Mouse (Mus musculus) T-cell, adult 2 months (primary cell): ENCODE measurements at regions not wholly inside any gene's neighbourhood (a gene's known extent, or its start where the extent isn't known, plus 50 kb on each side); places are given as distances from the start of the nearest gene placed in this dataset.

Experiments
- DNase-seq: peaks from one replicate; pipeline ENCODE4 v3.0.0; 2022; ENCODE audit warnings: low spot score

DNA sequence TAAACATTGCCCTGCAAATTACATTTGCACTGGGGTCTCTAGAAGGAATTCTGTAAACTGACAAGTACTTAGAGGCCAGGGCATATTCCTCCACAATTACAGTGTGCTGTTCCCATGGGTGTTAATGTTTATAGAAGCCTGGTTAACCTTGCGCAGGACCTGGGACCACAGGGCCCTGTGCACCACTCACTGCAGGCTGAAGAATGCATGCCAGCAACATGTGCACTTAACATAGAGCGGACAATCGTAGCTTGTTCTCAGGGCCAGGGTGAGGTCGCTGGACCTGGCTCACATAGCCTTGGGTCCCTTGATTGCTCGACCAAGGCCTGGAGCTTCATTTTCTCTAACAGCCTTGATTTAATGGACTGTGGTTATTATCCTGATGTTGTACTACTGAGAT lies 168.8 kb downstream of the Hs3st3b1 start:
- DNase-seq = no peak

DNA sequence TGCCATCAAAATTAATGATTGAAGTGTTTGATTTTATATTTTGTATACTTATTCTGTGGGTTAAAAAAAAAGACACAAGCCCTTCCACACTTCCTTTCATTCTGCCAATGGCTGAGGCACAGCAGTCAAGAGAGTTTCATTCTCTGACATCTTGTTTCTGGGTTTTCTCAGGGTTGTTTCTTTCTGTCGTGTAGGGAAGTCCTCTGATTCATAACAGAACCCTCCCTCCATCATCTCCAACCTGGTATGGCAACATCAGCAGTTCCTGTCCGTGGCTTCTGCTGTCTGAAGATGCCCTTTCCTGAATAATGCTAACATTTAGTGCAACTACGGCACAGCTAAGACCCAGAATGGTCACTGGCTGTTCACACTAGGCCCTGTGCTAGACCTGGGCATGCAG lies 167.3 kb downstream of the Hs3st3b1 start:
- DNase-seq = no peak

DNA sequence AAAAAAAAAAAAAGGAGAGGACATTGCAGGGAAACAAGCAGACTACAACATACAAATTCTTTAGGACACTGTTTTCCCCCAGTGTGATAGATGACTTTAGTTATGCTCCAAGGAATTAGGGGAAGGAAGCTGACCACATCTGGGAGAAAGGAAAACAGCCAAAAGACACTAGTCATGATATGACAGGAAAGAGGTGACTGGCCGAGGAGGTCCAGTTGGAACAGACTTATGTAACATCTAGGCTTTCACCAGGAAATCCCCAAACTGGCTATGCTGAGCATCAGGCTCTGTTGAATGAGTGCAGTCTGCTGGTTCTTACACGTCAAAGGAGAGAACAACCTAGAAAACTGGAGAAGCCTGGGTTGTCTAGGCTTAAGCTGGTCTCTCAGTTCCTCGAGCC lies 163.8 kb downstream of the Hs3st3b1 start:
- no peak for DNase-seq

DNA sequence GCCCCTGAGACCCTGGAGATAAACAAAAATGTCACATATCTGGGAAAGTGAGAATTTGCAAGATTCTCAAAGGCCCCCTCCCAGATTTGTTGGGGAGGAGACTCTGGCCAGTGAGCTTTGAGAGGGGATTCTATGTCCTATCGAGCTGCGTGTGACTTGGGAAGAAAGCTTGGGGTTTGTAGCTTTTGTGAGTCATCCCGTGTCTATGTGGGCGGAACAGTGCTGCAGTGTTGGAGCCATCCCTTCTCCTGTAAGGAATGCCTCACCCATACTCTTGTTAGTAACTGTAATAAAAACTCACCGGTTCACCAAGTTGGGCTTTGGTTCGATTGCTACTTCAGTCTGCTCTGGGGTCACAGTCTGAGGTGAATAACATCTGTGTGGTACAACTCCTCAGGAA lies 160.5 kb downstream of the Hs3st3b1 start:
- DNase-seq = no peak

DNA sequence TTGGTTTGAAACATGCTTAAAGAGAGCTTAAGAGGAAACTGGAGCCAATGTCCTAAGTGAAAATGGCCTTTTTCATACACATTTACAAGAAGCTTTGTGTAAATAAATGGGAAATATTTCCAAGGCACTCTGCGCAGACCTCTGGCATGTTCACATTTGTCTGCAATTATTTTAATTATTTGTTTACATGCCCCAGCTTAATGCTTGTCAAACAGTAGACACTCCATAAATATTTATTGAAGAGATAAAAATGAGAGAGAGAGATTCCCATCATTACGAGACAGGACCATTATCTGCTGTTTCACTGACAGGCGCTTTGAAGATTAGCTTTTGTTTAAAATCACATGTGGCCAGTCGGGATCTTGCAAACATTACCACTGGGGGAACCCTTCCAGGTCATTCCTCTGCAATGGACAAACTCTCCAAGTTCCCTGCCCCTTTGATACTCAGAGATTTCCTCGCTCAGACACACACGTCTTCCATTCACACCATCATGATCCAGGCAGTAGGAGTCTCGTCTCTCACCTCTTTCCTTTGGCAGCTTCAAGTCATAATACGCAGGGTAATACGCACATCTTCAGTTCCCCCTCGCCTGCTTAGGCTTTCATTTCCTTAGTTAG lies 154.3 kb downstream of the Hs3st3b1 start:
- no peak for DNase-seq

DNA sequence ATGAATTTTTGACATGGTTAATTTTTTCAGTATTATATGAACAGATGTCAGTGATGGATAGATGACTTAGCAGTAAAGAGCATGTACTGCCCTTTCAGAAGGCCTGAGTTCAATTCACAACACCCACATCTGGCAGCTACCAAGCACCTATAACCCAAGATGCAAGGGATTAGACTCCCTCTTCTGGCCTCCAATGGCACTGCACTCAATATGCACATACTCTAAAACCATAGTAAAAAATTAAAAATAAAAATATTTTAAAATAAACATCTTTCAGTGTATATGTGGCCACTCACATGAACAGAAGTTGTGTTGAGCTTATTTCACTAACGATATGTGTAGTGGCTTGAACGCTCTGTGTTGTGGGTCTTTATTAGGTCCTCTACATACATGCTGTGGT lies 152.4 kb downstream of the Hs3st3b1 start:
- no peak for DNase-seq

DNA sequence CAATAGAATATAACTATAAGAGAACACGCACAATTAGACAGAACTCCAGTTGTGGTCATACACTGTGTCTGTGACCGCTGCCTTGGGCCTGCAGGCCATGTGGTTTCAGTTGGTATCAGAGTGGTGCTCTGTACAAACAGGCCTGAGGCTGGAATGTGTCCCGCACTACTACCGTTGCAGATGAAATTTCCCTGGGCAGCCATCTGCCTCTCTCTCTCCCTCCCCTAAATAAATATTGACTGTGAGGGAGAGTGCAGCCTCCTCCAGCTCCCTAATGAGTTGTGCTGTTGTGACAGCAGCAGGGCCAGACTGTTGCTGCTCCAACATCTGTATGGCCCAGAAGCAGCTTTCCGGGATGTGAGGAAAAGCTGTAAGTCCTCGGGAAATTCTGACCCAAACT lies 146.7 kb downstream of the Hs3st3b1 start:
- no peak for DNase-seq

DNA sequence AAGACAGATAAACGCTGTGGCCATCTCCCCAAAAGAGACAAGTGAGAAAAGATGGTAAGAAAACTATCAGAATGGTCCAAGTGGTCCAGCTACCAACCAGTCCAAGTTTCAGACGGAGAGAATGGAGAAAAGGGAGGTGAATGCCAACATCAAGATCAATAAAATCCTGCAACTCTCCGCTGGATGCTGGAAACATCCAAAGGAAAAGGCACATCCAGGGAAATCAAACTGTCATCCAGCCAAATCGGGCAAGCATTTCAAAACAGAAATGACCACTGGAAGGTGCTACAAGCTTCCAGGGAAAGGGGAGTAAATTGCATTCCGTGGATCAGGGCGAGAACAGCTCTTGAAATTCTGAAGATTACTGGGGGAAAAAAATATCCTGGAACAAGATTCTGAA lies 142.7 kb downstream of the Hs3st3b1 start:
- DNase-seq = no peak

DNA sequence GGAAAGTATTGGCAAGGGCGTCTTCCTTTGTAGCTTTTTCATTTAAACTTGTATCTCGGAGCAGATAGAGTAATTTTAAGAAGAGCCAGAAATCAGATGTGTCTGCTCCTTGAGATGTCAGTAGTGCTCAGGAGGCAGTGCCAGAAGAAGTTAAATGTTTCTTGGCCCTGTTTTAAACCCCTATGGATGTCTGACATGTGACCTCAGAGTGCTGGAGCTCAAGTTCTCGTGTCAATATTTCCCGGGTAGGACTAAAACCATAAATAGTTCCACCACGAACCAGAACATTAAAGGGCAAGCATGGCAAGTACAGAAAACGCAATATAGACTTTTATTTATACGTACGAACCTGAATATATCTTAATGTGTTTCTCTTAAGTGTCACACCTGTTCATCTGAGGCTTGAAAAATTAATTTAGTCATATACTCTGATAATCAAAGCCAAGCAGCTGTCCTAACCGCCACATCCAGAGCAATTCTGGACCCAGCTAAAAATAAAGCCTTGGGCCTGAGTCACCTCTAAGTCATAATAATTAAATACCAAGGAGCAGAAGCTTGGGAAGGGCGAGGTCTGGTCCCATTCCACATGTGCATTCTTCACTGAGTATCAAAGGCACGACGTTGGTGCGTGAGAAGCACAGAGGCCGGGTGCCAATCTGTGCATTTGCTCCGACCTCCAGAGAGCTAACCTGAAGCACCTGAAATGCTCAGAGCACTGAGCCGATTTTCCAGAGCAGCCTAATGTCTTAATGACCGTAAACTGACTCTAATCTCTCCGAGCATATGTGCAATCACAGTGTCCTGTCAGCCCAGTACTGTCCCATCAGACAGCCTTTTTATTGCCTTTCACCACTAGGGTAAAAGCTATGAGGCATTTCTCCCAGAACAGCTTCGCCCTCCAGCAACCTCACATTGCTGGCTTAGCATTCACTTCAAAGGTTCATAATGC lies 139.8 kb downstream of the Hs3st3b1 start:
- DNase-seq = no peak

DNA sequence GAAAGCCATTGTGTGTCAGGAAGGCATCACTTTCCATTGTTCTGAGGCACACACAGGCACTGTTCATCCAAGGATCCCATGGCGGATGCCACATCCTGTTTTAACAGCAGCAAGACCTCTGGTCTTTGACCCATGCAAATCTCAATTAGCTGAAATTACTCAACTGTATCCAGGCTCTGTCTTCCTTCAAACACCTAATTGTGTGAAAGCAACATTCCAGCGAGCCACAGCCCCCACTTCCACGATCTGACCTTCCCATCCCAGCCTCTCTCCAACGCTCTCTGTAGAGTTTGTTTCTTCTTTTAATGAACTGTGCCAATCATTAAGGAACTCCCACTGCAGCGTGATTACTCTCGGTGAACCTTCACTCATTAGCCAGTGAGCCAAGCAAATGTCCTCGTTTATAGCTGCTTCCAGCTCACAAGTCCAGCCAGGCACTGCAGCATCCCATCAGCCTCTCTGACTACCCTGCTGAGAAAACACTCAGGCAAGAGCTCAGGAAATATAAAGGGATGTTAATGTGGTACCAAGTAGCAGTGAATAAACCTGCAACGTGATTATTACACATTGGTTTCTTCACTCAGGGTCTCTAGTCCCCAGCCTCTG lies 136.7 kb downstream of the Hs3st3b1 start:
- no peak for DNase-seq

DNA sequence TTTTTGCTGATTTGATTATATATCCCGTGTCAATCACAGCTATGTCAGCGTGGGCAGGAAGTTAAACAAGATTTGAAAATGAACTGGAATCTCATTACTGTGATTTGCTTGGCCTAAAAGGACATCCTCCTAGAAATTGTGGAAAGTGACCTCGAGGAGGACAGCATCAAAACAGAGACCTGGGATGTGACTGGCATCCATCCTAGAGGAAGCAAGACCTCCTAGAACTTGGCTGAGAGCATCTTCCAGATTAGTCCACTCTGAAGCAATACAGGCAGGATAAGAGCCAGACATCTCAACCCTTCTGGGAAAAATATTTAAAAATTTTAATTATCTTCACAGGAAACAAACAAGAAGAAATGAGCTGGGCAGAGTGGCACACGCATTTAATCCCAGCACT lies 136.1 kb downstream of the Hs3st3b1 start:
- DNase-seq = no peak

DNA sequence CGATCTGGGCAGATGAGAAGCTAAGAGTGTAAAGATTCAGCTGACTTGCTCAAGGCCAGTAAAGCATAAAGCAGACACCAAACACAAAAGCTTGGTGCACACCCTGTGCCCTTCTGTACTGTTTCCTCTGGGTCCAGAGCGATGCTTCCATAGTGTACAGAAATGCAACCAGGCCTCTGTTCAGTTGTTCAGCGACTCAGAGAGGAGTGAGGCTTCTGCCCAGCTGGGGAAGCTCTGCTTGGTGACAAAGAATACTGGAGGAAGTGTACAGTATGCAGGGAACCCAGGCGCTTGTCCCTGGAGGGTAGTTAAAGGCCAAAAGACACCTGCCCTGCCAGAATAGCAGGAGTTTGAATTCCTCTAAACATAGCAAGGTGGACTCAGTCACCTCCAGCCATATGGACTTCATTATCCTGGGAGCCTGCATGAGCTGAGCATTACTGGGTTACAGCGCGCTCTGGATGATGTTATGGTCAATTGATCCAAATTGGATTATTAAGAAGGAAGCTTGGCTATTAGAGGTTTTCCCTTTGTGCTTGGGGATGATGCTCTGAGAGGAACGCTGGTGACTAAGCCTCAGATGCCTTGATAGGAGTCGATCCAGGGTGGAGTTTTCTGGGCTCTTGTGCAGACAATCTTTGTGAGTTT lies 132.5 kb downstream of the Hs3st3b1 start:
- no peak for DNase-seq

DNA sequence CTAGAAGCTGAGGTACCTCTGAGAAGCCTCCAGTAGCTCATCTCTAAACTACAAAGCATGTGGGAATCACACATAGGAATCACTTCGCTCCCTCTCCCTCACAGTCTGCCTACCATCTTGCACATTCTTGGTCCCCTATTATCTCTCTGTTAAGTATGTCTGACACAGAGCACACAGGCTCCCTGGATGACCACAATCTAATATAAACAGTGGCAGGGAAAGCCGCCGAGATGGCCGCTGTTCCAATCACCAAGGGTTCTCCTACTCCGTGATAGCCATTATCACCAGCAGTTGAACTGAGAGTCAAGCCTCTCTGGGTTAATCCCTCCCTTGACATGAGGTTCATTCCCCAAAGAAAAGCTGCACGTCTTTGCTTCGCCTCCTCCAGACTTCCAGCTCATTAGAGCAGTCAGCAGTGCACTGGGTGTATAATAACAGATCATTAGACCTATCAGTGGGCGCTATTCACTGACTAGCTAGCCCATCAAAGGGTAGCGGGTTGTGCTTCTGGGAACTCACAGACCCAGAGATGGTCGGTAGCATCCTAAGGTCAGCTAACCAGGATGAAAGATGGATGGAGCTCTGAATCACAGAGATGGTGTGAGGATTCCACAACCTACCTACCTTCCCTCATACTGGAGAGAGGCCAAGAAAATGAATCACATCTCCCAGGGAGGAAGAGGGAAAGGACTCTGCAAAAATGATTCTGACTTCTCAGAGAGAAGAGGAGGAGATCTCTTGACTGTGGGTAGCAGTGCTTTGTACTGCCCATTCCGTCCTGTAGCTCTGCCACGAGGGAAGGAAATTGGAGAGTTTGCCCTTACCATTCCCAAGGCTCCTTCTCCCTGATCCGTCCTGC lies 130.9 kb downstream of the Hs3st3b1 start:
- DNase-seq = no peak

DNA sequence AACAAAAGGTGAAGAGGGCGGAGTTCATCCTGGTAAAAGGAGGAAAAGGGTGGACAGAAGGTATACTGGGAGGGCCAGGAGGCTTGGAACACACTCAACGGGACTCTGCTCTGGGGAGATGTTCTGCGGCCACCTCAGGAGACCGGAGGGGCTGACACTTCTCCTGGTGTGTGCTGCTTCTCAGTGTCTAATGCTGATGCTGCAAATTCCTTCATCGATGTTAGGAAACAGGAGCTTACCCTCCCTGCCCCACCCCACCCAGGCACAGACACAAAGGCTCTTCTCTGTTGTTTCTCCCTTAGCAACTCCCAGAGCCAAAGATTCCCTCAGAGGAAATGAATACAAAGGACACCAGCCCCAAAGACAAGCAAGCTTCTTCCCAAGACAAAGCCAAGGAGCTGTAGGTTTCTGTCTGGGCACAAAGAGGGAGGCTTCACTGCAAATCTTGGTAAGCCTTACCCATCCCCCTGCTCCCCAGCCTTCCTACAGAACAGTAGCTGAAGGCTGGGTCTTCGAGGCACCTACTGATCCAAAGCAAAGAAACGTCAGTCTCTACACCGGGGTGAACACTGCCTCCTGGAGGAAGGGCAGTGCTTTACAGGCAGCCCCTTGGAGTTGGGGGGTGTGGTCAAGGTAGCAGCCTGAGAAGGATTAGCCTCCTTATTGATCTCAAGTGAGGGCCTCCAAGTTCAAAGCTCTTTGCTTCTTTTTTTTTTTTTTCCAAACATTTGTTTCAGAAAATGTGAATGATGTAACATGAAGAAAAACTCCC lies 128.2 kb downstream of the Hs3st3b1 start:
- no peak for DNase-seq

DNA sequence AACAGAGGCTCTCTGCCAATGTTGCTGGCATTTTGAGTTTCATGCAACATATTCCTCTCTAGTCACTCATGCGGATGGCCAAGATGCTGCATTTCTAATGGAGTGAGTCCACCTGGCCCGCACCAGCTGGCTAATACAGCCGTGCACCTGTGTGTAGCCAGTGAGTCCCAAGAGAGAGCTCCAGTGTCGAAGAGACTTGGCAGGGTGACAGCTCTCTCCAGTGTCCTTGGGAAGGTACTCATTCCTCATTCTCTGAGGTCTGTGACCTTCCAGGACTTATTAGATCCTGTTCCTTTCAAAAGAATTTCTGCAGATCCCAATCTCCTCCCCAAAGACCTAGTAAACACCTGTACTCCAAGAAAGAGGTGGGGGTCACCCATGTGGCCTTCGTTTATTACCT lies 109.9 kb downstream of the Hs3st3b1 start:
- DNase-seq = no peak

DNA sequence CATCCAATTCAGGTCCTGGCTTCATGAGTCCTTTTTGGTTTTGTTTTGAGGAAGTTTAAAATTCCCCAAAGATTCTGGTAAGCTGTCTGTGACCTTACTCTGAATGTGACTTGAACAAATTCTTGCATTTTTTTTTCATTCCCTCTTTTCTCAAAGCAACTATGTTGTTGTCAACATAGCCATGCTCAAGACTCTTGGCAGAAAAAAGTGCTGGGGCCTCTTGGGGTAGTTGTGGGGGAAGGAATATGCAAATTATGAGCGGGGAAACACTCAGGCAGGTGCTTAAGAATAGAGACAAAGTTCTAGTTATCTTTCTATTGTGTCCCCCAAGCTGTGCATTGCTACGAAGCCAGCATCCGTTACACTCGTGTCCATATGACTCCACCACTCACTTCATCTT lies 99.2 kb downstream of the Hs3st3b1 start:
- no peak for DNase-seq

DNA sequence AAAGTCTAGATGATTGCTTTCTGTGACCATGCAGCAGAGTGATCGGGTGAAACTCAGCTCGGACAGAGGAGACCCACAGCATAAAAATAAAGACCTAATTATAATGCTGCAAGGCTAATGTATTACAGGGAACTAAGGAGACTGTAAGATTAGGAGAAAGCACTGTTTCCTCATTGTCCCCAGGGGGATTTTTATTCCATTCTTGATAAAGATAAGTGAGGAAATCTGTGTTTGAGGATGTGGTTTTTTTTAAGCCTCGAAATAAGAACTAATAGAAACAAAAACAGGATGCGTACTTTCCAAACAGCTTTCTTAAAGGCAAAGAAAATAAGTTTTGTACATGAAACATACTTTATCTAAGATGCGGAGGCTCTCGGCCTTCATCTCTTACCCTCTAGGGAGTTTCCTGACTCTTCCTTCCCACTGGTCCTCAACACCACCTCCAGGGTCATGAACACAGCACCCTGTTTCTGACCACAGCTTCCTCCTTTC lies 94.8 kb downstream of the Hs3st3b1 start:
- DNase-seq = no peak

DNA sequence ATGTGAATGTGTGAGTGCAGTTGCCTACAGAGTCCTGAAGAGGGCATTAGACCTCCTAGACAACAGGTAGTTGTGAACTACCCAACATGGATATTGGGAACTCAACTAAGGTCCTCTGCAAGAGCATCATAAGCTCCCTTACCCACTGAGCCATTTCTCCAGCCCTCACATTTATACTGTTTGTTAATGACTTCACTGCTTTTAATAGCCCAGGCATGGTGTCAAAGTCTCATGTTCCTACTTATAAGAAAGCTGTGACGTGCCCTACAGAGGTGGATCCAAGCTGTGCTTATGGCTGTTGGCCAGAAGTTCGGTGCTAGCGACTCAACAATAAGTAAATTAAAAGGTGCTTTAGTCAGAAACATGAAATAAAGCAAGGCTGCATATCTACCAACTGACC lies 88.6 kb downstream of the Hs3st3b1 start:
- no peak for DNase-seq

DNA sequence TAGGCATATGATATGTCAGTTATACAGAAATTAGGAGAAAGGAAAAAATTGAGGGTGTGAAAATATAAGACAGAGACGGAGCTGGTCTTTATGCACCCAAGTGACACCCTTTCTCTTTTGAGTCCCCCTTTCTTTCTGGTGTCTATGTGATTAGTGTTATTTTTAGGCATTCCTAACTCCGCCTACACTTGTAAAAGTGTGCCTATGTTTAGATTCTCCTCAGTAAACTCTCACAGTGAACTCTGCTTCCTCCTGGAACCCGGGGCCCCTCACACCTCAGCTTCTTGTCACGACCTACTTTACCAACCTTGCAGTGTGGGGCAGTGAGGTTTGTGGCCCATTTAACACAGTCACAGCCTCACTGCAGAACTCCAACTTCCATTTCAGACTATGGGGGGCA lies 88.0 kb downstream of the Hs3st3b1 start:
- no peak for DNase-seq

DNA sequence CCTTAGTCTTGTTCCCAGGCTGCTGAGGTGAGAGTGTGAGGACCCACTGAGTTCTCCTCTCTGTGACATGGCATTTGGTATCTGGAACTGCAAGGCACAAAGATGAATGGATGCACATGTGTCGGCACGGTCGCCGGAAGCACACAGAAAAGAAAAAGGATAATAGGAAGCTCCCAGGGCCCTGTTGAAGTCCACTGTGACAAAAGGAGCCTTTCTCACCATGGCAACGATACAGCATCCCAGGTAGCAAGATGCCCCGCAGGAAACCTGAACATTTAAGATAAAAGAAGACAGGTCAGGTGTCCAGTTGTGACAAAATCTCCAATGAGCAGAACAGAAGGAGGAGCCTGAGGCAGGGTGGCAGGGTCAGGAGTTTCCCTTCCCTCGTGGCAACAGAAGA lies 87.5 kb downstream of the Hs3st3b1 start:
- no peak for DNase-seq
